Mouse (Mus musculus): ENCODE data around the gene Agfg1. TPM values are rescaled to one million over a fixed set of nuclear protein-coding genes. Genes with fewer than 3 reads are reported as not detected.
"Not testable (repeated sequence)": the region's sequence is repeated elsewhere in the genome, so short reads cannot be mapped to it uniquely, and the experiment has no call there.

Agfg1 gene
- total RNA-seq, 4 experiments from 2014 or later = 42.8 to 63.0 (median 58.2) TPM

DNA sequence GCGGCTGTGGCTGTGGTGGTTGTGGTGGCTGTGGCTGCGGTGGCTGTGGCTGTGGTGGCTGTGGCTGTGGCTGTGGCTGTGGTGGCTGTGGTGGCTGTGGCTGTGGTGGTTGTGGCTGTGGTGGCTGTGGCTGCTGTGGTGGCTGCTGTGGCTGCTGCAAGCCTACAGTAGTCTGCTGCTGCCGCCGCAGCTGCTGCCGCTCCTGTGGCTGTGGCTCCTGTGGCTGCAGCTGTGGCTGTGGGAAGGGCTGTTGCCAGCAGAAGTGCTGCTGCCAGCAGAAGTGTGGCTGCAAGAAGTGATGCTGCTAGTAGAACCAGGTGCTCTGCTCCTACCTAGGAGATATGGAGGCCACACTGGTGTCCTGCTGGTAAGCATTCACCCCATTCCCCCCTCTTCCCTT, 74.2 kb downstream of the Agfg1 start:
- not testable (repeated sequence) for DNase-seq

DNA sequence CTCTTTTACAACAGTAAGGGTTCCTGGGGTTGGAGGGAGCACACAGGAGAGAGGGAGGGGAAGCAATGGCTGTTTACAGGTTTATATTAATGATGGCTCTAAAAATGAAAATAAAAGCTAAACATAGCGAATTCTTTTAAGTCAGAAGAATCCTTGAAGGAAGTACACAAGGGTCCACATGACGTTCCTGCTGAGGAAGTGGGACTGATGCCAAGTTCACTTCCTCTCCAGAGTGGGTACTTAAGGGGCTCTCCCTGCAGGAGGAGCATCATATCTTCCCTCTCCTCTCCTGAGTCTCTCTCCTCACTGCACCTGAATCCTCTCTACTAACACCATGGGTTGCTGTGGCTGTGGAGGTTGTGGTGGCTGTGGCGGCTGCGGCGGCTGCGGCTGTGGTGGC, 85.4 kb downstream of the Agfg1 start, which contains the start of gene A030014E15Rik:
A030014E15Rik (plus strand) TSS at position 268 of the 400 bp plus-strand sequence.
- DNase-seq = no peak

GRCm38 (mm10) chr1:82930558-82930957, 91.3 kb downstream of the Agfg1 start:
- DNase-seq = not testable (repeated sequence)

DNA sequence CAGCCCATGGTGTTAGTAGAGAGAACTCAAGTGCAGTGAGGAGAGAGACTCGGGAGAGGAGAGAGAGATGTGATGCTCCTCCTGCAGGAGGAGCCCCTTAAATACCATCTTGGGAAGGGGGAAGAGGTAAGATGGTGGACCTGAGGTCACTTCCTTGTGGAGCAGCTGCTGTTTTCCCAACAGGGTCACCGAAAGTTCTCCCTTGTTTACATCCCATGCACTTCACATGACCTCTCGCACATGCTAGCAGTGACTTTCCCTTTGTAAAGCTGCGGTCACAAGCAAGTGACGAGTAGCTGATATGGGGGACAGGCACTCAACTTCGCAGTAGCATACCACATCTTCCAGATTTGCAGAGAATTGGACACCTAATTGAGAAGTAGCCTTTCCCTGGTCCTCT, 92.0 kb downstream of the Agfg1 start, which contains the start of gene Gm6217:
Gm6217 (minus strand) TSS at position 74 of the 400 bp plus-strand sequence.
- not testable (repeated sequence) for DNase-seq

DNA sequence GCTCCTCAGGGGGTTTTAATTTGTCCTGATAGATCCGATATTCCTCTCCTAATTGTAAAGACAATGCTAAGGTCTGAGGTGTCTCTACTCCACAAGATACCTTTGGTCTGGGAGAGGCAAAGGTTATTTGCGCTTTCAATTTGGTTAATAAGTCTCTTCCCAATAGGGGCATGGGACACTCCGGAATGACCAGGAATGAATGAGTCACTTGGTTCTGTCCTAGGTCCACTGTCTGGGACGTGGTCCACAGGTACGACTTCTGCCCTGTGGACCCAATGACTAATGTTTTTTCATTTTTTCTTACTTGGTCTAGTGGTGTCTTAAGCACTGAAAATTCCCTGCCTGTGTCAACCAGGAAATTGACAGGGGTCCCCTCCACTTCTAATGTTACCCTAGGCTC, 99.4 kb downstream of the Agfg1 start:
- DNase-seq = no peak

- not testable (repeated sequence) for DNase-seq
These were observed 103.2 kb downstream of the Agfg1 start for GRCm38 (mm10) chr1:82942505-82942904.

- DNase-seq = not testable (repeated sequence)
These were observed 104.0 kb downstream of the Agfg1 start, which contains the start of gene A030003K21Rik for GRCm38 (mm10) chr1:82943295-82943694. TSS of gene A030003K21Rik (minus strand) at chr1:82943388.

DNA sequence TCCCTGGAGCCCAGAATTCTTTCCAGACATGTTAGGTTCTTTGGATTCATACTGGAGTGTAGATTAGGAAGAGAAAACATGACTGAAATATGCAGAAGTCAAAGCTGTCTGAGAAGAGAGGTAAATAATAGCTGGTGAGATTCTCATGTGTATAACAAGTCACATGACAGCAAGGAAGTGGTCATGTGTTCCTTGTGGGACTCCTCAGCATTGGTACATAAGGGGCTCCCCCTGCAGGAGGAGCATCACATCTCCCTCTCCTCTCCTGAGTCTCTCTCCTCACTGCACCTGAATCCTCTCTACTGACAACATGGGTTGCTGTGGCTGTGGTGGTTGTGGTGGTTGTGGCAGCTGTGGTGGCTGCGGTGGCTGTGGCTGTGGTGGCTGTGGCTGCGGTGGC, 106.7 kb downstream of the Agfg1 start:
- not testable (repeated sequence) for DNase-seq

DNA sequence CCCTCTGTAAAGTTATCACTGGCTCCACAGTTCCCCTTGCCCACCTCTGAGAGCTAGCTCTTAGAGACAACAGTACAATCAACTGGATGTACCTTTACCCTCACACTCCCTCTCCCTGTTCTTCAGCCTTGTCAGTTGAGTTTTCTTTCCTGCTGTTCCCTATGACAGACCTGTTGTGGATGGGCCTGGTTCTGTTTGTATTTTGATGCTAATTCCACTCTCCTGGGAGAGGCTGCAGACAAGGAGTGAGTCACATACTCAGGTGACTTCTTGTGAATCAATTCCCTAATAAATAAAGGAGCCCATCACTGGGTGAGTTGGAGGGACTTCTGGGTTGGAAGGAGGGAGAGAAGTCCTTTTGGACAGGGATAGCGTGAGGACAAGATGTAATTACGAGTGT, 109.3 kb downstream of the Agfg1 start:
- DNase-seq = no peak

Small RNA genes lying within 50 kb of the gene (microRNA-seq; reads per million reads assigned to microRNA genes)
- gene Gm22396 = 0.35 to 1.0 reads per million in 2 experiments

Other genes starting within 250 kb of the Agfg1 start
- gene Mff, start 114.6 kb upstream of the Agfg1 start, total RNA-seq (2022) = 100 to 1,000 TPM; 124 to 153 (median 137) TPM
- gene Tm4sf20, start 71.0 kb upstream of the Agfg1 start, total RNA-seq (2022) = not detected
- gene Gm47791, start 68.2 kb upstream of the Agfg1 start, total RNA-seq (2022) = not detected
- gene A030005L19Rik, start 73.8 kb downstream of the Agfg1 start, total RNA-seq (2022) = 1 to 10 TPM in 1 of 4 experiments, under 1 TPM in 2, not detected in 1; 0.44 to 1.0 (median 0.62) TPM
- not detected for gene A030014E15Rik, start 85.4 kb downstream of the Agfg1 start, total RNA-seq (2022)
- gene Gm6217, start 91.9 kb downstream of the Agfg1 start, total RNA-seq (2022) = not detected
- gene A030003K21Rik, start 103.9 kb downstream of the Agfg1 start, total RNA-seq (2022) = not detected
- gene Gm7544, start 116.5 kb downstream of the Agfg1 start, total RNA-seq (2022) = not detected
- not detected for gene Gm47955, start 120.8 kb downstream of the Agfg1 start, total RNA-seq (2022)
- not detected for gene Gm47959, start 161.1 kb downstream of the Agfg1 start, total RNA-seq (2022)
- under 1 TPM in 2 of 4 experiments, not detected in 2; 0.15 to 0.18 TPM for gene Slc19a3, start 199.0 kb downstream of the Agfg1 start, total RNA-seq (2022)
- not detected for gene Krtap28-10, start 203.0 kb downstream of the Agfg1 start, total RNA-seq (2022)
- gene Gm47969, start 205.4 kb downstream of the Agfg1 start, total RNA-seq (2022) = not detected
- not detected for gene A030005K14Rik, start 219.9 kb downstream of the Agfg1 start, total RNA-seq (2022)
- not detected for gene Krtap28-13, start 221.4 kb downstream of the Agfg1 start, total RNA-seq (2022)

Data from adrenal gland, adult 8-10 months (tissue).